Mouse (Mus musculus): ENCODE results near the gene Myl4.
"Not testable (repeated sequence)": the region's sequence is repeated elsewhere in the genome, so short reads cannot be mapped to it uniquely, and the experiment has no call there.

The Myl4 gene

GRCm38 (mm10) chr11:104571373-104571772, 20.9 kb downstream of the Myl4 start:
- not testable (repeated sequence) for DNase-seq (ENCODE audit: low read depth)

- no peak for DNase-seq (ENCODE audit: low read depth)
Observed at GRCm38 (mm10) chr11:104572091-104572490, 21.6 kb downstream of the Myl4 start.

- no peak for DNase-seq (ENCODE audit: low read depth)
Observed at GRCm38 (mm10) chr11:104572566-104572965, 22.1 kb downstream of the Myl4 start.

- DNase-seq (ENCODE audit: low read depth) = no peak
Observed at GRCm38 (mm10) chr11:104576772-104577612, 26.5 kb downstream of the Myl4 start.

- no peak for DNase-seq (ENCODE audit: low read depth)
Observed at GRCm38 (mm10) chr11:104578074-104578473, 27.6 kb downstream of the Myl4 start.

- DNase-seq (ENCODE audit: low read depth) = no peak
Observed at GRCm38 (mm10) chr11:104579084-104579483, 28.6 kb downstream of the Myl4 start.

GRCm38 (mm10) chr11:104579575-104579974, 29.1 kb downstream of the Myl4 start:
- DNase-seq (ENCODE audit: low read depth) = no peak

- no peak for DNase-seq (ENCODE audit: low read depth)
Observed at GRCm38 (mm10) chr11:104580091-104580490, 29.6 kb downstream of the Myl4 start.

GRCm38 (mm10) chr11:104580606-104581005, 30.1 kb downstream of the Myl4 start:
- no peak for DNase-seq (ENCODE audit: low read depth)

GRCm38 (mm10) chr11:104581446-104582307, 31.2 kb downstream of the Myl4 start:
- no peak for DNase-seq (ENCODE audit: low read depth)

GRCm38 (mm10) chr11:104582308-104582606, 31.8 kb downstream of the Myl4 start:
- no peak for DNase-seq (ENCODE audit: low read depth)

- peak; percentile 37 for DNase-seq (ENCODE audit: low read depth)
Observed at GRCm38 (mm10) chr11:104582630-104583364, 32.3 kb downstream of the Myl4 start.

GRCm38 (mm10) chr11:104585495-104585894, 35.0 kb downstream of the Myl4 start:
- DNase-seq (ENCODE audit: low read depth) = no peak

GRCm38 (mm10) chr11:104587904-104588303, 37.4 kb downstream of the Myl4 start:
- DNase-seq (ENCODE audit: low read depth) = no peak

GRCm38 (mm10) chr11:104588513-104588912, 38.0 kb downstream of the Myl4 start:
- DNase-seq (ENCODE audit: low read depth) = no peak

GRCm38 (mm10) chr11:104589570-104589969, 39.1 kb downstream of the Myl4 start:
- DNase-seq (ENCODE audit: low read depth) = no peak

- peak; percentile 72 for DNase-seq (ENCODE audit: low read depth)
Observed at GRCm38 (mm10) chr11:104590148-104590547, 39.7 kb downstream of the Myl4 start.

GRCm38 (mm10) chr11:104592066-104592835, 41.8 kb downstream of the Myl4 start:
- no peak for DNase-seq (ENCODE audit: low read depth)

GRCm38 (mm10) chr11:104596365-104596764, 45.9 kb downstream of the Myl4 start:
- DNase-seq (ENCODE audit: low read depth) = no peak

GRCm38 (mm10) chr11:104599265-104599945, 48.9 kb downstream of the Myl4 start:
- DNase-seq (ENCODE audit: low read depth) = no peak

- DNase-seq (ENCODE audit: low read depth) = no peak
Observed at GRCm38 (mm10) chr11:104600675-104601074, 50.2 kb downstream of the Myl4 start.

Measured in c-Kit-positive CD71-negative TER-119-negative erythroid progenitor cells, embryonic 14.5 days (primary cell).